Mouse (Mus musculus) R1 (cell line): ENCODE results near the gene Abca8b.
"Not testable (repeated sequence)": the region's sequence is repeated elsewhere in the genome, so short reads cannot be mapped to it uniquely, and the experiment has no call there.

Experiments
- DNase-seq: peaks from one replicate; pipeline ENCODE4 v3.0.0-alpha.2; 2018; ENCODE audit warnings: low read depth, low spot score

Gene Abca8b

DNA sequence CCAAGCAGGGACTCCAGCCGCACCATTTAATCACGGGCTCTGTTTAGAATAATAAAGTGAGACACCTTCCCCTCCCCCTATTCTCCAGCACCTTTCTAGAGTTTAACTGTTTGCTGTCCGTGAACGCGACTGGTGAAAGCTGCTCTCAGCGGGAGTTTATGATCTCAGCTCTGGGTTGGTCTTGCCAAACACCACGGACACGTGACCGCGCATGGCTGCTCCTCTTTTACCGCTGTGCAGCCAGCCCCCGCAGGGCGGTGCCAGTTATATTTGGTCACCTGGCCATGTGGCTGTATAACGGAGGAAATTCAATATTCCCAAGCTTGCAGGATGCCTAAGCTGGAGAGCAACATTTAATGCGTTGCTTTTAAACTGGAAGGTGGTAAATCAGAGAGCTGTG is at the start of gene Abca8b:
Gene Abca8b, minus strand, starts transcription at position 222 of the 400 bp plus-strand sequence.
- peak; percentile 81 for DNase-seq

DNA sequence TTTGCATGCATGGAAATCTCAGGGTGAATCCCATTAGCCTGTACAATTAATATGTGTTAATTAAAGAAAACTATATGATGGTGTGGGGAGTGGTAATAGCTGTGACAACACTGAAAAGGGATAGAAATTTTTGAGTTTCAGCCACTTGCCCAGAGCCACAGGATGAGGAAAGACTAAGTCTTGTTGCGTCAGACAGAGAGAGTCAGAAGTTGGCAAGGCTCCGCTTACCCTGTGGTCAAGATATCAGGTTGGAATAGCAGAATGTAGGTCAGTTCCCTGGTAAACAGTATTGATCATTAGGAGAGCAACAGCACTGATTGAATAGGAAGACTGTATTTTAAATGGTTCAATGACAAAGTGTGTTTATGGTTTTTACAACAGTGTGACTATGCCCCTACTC is 42.1 kb upstream of the Abca8b start:
- no peak for DNase-seq

DNA sequence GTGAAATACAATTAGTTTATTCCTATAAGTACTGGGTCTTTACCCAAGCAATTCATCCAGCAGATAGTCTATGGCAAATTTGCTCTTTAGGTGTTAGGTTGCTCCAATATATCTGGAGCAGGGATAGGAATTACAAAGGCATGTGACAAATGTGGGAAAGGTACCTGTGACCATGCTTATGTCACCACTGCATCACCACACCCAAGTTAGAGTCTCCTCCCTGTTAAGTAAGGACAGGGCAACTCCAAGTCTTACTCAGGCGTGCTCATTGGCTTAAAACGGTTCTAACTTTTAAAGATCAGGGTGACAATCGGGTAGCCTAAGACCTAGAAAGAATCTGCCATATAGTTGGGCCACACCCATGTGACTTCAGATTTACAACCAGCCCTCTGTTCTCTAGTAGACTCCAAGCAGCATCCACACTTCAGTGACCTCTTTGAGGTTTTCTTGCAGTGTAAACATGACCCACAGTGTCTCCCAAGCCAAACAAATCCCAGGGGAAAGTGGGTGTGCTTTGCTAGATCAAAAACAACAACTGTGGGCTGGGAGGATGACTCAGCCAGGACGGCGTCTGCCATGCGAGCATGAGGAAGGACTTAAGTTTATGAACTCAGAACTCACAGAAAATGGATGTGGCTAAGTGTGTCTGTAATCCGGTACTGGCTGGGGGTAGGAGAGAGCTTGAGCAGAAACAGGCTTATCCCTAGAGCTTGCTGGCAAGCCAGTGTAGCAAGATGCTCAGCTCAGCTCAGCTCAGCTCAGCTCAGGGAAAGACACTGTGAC is 33.5 kb upstream of the Abca8b start:
- DNase-seq = no peak

DNA sequence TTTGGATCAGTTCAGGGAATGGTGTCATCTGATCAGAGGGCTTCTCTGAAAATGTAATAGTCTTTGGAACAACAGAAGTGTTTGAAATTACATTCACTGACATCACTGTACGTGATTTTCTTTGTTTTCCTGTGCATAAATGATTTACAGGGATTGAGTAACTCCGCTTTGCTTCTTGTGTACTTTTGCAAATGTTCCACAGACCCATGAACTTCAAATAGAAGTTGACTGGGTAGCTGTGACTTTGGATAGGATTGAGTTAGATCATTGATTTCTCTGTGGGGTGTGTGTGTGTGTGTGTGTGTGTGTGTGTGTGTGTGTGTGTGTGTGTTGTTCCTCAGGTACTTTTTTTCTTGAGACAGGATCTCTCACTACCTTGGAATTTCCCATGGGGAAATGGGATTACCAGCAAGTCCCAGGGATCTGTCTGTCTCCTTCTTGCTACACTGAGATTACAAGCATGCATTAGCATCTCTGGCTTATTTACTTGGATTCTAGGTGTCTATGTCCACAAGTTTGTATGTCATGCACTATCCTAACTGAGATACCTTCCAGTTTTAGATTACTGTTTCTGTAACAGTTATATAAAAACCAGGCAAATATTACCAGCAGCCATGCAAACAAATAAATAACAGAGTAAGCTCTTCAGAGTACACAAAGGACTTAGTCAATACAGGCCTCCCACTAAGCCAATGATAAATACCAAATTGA is 15.3 kb upstream of the Abca8b start:
- DNase-seq = no peak

DNA sequence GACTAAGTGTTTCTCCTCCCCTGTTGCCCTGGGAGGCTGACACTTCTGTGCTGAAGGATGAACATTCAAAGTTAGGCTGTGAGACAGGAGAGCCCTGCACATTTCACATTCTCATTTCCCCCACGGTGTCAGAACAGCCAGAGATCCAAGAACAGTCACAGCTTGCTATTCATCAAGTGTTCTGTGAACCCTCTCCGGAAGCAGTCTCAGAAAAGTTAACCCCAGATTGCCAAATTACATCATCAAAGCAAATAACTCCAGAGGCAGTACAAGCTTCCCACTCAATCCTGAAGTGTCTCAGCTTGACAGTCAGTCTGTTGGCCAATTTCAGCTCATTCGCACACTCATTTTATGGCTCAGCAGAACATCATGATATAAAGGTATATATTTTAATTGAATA is 632 bp downstream of the Abca8b start:
- peak; percentile 20 for DNase-seq

DNA sequence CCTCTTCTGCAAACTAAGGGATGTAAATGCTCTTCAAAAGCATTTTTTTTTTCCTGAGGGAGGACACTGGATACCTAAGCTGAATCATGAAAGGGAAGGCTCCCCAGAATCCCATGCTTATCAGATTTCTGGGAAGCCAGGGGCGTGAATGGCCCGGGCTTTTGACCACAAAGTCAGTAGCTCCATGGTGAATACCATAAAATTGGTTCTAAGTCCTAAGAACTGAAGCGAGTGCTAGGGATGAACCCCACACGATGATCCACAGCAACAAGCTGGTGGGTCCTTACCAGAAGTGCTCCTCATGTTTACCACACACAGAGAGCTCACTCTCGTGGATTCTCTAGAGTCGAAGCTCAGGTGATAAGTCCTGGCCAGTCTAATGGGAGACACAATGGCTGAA is 1.6 kb downstream of the Abca8b start:
- no peak for DNase-seq

DNA sequence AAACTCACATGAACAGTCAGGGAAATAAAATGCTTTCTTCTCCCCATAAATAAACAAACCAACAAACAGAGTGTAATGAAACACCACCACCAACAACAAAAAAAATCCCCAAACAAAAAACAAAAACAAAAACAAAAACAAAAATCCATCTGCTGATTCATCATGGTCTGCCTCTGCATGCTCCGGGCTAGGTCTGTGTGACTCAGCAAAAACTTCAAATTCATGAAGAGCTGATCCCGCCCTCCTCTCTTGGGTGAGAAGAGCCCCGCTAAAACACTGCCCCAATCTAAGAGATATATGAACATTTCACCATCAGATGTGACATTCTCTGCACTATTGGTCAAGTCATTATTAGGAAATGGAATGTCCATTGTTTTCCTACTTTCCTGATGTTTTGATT is 4.4 kb downstream of the Abca8b start:
- no peak for DNase-seq

DNA sequence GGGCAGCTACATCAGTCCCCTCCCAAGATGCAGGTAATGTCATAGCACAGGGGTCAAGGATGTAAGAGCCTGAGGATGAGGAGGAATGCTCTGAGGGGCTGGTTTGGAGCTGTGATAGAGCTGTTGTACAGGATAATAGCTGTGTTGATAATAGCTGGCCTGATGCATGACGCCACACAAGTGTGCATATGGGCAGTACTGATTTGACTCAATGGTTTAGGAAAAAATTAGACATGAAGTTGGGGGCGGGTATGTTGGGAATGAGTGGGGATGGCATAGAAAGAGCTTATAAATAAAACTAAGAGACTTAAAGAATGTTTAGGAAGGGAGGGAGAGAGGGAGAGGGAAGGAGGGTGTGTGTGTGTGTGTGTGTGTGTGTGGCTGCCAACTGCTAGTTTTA is 5.4 kb downstream of the Abca8b start:
- no peak for DNase-seq

DNA sequence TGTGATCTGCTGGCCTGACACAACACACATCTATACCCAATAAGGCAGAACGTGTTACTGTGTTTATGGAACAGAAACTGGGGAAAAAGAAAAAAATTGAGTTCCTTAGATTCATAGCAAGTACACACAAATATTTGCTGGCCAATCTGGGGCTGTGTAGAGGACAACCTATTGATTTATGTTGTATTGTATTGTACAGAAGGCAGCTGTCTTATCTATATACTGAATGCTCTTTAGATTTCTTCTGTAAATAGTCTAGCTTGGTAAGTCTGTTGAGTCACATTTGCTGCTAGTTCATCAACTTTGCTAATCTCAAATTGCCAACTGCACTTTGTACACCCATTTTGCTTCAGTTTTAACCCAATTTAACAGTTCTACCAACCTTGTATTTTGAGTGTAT is 7.5 kb downstream of the Abca8b start:
- DNase-seq = no peak

DNA sequence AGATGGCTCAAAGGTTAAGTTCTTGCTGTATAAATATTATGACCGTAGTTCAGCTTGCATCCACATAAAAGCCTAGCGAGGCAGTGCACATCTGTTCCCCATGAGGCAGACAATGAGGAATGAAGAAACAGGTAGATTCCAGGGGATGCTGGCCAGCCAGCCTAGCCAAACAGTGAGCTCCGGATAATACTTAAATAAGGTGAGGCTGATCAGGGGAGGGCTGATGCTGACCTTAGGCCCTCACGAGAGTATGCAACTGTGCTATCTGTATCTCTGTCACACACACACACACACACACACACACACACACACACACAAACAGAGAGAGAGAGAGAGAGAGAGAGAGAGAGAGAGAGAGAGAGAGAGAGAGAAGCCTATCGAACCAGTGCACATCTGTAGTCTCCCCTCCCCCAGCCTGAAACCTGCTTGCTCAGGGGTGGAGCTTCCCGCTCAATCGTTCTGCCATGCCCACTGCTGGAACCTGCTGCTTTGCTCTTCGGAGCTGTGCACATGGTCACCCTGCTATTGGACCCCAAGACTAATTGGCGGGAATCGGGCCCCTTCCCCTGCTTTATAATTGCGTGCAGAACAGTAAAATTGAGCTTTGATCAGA is 8.1 kb downstream of the Abca8b start:
- DNase-seq = not testable (repeated sequence)

DNA sequence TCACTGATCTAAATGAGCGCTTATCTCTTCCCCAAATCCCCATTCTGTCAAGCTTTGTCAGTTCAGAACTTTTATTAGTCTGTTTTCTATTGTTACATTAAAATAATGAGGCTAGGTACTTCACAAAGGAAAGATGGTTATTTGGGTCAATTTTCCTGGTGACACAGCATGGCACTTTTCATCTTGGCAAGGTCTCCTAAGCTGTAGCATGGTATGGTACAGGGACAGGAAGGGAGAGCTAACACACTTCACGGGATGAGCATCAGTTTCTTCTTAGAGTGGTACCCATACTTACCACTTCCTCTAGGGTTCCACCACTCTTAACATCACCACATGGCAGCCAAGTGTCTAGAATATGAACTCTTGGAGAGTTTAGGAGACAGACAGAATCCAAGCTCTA is 13.8 kb downstream of the Abca8b start:
- no peak for DNase-seq

DNA sequence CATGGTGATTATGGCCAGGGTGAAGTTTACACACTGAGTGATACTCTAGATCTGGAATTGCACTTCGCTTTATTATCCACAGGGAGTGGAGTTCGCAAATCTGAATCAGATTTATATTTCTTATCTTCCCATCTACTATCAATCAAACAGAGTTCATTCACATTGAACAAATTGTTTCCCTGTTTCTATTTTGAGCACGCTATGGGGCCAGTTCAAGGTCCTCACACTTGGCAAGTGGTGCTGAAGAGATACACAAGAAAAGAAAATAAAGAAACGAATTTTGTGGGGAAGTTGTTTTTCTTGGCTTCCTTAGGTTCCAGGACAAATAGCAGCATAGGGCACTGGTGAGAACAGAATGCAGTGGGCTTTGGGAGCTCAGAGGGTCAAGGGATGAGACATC is 25.1 kb downstream of the Abca8b start:
- DNase-seq = no peak

DNA sequence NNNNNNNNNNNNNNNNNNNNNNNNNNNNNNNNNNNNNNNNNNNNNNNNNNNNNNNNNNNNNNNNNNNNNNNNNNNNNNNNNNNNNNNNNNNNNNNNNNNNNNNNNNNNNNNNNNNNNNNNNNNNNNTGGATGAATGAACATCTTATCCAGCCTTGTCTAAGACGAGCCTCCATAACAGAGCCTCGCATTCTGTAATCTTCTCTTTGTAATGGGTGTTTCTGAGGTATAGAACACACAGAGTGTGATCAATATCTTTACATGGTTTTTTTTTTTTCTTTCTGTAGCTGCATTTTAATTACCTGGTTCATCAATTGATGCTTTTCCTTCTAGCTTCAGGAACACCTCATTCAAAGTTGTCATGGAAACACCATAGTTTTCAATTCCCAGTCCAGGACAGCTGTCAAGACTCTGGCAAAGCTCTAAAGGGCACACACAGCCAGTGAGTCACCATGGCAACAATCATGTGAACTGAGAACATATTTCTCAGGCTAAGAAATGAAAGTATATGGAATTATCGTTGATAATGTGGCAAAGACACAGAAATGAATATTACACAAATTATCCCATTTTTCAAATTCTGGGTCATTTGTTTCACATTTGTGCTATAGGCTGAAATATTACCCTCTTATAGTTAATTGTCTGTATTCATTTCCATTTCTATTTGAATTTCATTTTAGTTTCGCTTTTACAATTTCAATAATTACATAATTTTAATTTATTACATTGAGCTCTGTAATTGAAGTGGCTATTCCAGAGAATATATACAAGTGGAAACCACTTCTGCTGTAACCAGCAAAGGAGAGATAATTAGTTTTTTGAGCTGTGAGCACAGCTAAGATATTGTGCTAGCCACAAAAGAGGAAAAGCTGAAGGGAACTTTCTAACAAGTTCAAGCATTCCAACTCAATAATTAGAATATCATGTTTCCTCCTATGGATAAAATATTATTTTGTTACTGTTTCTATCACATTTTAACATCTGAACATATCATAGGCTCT is 33.9 kb downstream of the Abca8b start:
- no peak for DNase-seq

DNA sequence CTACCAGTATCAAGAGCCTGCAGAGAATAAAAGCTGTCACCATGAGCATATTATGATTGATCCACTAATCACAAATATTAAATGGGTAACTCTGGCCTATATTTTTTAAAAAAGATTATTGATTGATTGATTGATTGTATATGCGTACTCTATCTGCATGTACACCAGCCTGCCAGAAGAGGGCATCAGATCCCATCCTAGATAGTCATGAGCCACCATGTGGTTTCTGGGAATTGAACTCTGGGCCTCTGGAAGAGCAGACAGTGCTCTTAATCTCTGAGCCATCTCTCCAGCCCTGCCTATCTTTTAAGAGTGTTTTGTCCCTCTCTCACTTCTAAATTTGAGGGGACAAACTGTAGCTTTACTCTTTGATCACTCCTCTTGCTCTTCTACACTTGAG is 40.5 kb downstream of the Abca8b start:
- DNase-seq = peak; percentile 44

DNA sequence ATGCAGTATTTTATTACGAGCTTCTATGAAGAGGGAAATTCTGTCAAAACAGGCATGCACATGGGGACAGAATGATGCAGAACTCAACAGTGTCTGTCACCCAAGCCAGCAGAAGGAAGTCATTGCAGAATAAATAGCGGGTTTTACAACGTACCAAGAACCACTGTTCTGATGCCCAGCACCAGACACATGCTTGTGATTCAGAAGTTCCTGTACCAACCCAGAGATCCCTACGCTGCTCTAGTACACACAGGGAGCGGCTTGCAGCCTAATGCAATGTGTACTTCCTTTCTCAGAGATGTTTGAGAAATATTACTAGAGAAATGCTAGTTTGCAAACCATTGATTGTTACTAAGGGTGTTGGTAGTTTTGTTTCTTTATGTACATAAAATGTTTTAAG is 58.7 kb downstream of the Abca8b start:
- DNase-seq = no peak

DNA sequence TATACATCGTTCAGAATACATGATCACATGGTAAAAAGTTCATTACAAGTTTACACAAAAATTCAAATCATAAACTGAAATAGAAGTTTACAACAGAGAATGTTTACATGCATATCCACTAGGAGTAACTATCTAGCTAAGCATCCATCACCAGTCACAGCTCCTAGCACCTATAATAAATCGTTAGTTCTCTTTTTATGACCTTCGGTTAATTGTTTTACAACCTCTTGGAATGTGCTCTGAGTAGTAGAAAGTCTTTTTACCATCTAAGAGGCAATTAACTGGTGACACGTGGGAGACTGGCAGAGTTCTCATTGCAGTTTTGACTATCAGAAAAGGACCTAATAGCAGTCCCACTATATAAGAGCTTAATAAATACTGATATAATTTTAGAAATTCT is 62.4 kb downstream of the Abca8b start:
- DNase-seq = not testable (repeated sequence)

DNA sequence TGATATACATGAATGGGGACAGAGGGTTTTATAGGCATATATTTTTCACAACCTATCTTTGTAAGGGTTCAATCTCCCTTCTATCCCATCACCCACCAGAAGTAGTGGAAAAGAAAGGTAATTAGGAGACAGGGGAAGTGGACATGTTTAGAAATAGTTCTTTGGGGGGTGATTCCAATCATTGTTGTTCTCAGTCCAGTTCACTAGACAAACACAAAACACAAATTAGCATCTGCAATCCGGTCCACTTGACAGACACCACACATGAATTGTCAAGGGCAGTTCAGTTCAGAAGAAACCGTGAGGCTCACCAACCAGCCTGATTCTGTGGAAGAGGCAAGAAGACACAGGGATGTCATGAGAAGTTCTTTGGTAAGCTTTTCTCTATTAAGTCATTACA is 67.2 kb downstream of the Abca8b start:
- no peak for DNase-seq

DNA sequence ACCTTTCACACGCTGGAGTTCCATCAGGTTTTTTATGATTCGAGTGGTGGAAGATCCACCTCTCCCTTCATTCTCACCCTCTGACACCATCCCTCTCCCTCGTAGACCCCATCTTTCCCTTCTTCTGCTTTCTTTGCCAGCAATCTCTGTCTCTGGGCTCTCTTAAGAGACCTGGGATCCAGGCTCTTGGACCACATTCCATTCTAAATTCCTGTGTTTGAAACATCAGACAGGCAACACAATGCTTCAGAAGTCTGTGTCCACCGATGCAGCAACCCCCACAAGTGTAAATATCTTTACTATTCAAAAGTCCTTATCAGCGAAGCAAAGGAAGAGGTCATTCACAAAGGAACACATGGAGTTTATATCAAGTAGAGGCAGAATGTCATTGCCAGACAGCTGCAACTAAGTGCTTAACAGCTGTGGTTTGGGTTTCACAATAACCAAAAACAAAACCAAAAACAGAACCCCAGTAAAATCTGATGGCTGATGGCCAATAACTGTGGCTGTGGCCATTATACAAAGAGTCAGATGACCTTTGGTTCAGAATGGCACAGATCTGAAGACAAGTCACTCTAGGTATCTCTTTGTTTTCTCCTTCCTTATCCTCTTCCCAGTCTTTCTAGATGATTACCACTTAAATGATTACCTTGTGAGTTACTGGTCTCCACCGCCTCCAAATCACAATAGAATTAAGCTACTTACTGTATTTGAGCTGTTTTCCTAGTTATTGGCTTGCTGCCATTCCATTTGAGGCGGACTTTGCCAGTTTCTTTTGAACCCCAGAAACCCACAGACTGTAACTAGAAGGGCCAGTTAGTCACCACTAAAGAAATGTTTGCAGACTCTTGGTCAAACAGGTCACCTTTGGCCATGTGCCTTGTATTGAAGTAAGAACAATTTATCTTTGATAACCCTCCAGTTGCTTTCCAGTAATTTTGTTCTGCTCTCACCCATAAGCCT is 68.6 kb downstream of the Abca8b start:
- no peak for DNase-seq

DNA sequence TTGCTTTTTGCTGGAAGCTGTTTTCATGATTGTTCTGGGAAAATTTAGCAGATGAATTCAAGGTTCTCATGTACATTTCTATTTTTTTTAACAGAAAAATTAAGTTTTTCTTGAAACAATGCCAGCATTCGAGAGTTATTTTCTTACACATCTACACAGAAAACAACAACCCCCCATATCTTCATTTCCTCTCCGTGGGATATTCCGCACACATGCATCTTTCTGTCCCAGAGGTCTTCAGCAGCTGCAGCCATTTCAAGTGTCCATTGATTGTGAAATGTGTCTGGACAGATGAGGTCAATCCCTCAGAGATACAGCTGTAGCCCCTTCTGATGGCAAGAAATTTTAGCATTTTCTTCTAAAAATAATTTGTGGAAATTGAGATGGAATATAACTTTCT is 73.4 kb downstream of the Abca8b start:
- DNase-seq = no peak

DNA sequence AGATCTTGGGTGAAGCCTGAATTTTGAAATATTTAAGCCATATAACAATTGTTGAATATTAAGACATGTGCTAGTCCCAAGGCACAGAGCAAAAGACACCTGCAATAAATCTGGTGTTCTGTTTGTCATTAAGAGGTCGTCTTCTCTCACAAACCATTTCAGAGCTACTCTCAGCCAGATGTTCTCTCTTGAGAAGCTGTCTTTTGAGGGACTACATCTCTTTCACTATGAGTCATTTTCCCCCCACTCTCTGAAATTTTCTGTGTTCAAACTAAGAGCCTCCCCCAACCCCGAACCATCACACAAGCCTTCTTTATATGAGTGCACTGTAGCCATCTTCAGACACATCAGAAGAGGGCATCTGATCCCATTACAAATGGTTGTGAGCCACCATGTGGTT is 76.2 kb downstream of the Abca8b start:
- DNase-seq = no peak
